Mouse (Mus musculus) megakaryocyte, embryonic 14.5 days (primary cell): ENCODE measurements at regions not wholly inside any gene's neighbourhood (a gene's known extent, or its start where the extent isn't known, plus 50 kb on each side); places are given as distances from the start of the nearest gene placed in this dataset.

ENCODE experiments used
- FLI1 ChIP-seq: IDR thresholded peaks from 2 replicates; pipeline ENCODE4 v1.6.1; 2012; ENCODE audit warnings: low read length, inconsistent platforms, mixed read lengths
- GATA1 ChIP-seq: IDR thresholded peaks from 3 replicates; pipeline ENCODE4 v1.6.1; 2012; ENCODE audit warnings: mixed read lengths, low read length, inconsistent platforms, borderline replicate concordance

GRCm38 (mm10) chr4:30781649-30782048, 1182.2 kb upstream of the Map3k7 start:
- no peak for TF ChIP-seq FLI1
- no peak for TF ChIP-seq GATA1
